Mouse (Mus musculus) midbrain, embryonic 11.5 days (tissue): ENCODE results near the gene C2cd4b. TPM values are rescaled to one million over a fixed set of nuclear protein-coding genes. Genes with fewer than 3 reads are reported as not detected.

Source experiments
- ATAC-seq: fragments of 200-750 bp; cut with Nextera tagmentation; 2 replicates; pipeline ENCODE4 v1.8.0; 2017; ENCODE audit warnings: moderate TSS enrichment, moderate library complexity; ENCODE audit not compliant: low FRiP score
- DNase-seq: peaks from one replicate; pipeline ENCODE4 v3.0.0; 2015; ENCODE audit warnings: low spot score; ENCODE audit errors: missing footprints
- H3K27ac ChIP-seq: fragments of 300-500 bp; sonication (generic); 2 replicates; pipeline ENCODE4 v1.5.1; 2014; ENCODE audit warnings: low read depth, low read length
- H3K27me3 ChIP-seq: fragments of 300-500 bp; sonication (generic); 2 replicates; pipeline ENCODE4 v1.6.1; 2014; ENCODE audit warnings: mild to moderate bottlenecking, low read length, moderate library complexity, mixed read lengths; ENCODE audit not compliant: control insufficient read depth, insufficient read depth
- H3K36me3 ChIP-seq: fragments of 300-500 bp; sonication (generic); 2 replicates; pipeline ENCODE4 v1.6.1; 2014; ENCODE audit warnings: mild to moderate bottlenecking, low read length, moderate library complexity, mixed read lengths; ENCODE audit not compliant: control insufficient read depth, insufficient read depth
- H3K4me1 ChIP-seq: fragments of 300-500 bp; sonication (generic); 2 replicates; pipeline ENCODE4 v1.6.1; 2014; ENCODE audit warnings: low read length; ENCODE audit not compliant: control insufficient read depth, insufficient read depth
- H3K4me2 ChIP-seq: fragments of 300-500 bp; sonication (generic); 2 replicates; pipeline ENCODE4 v1.6.1; 2014; ENCODE audit warnings: mild to moderate bottlenecking, moderate library complexity
- H3K4me3 ChIP-seq: fragments of 300-500 bp; sonication (generic); 2 replicates; pipeline ENCODE4 v1.5.1; 2014; ENCODE audit warnings: low read depth, low read length
- H3K9ac ChIP-seq: fragments of 300-500 bp; sonication (generic); 2 replicates; pipeline ENCODE4 v1.6.1; 2014; ENCODE audit warnings: low read length
- H3K9me3 ChIP-seq: fragments of 300-500 bp; sonication (generic); 2 replicates; pipeline ENCODE4 v1.6.1; 2016; ENCODE audit warnings: low read length; ENCODE audit not compliant: control insufficient read depth
- WGBS: fragments of 180-500 bp; shearing (Covaris S2); extraction: QIAGEN DNeasy Blood & Tissue Kit; methylation state at CpG from one replicate; pipeline ENCODE4 v1.1.7; 2014; 5-methylcytosine and 5-hydroxymethylcytosine counted together
- polyA plus RNA-seq: library from polyadenylated mRNA; unstranded; fragments of >200 nt; fragmentation: Nextera tagmentation; extraction: Ambion mirVana; gene quantifications from 2 replicates; pipeline ENCODE4 v1.2.1, GENCODE M21; 2014

The C2cd4b gene
- not detected in 2 replicates for polyA plus RNA-seq

DNA sequence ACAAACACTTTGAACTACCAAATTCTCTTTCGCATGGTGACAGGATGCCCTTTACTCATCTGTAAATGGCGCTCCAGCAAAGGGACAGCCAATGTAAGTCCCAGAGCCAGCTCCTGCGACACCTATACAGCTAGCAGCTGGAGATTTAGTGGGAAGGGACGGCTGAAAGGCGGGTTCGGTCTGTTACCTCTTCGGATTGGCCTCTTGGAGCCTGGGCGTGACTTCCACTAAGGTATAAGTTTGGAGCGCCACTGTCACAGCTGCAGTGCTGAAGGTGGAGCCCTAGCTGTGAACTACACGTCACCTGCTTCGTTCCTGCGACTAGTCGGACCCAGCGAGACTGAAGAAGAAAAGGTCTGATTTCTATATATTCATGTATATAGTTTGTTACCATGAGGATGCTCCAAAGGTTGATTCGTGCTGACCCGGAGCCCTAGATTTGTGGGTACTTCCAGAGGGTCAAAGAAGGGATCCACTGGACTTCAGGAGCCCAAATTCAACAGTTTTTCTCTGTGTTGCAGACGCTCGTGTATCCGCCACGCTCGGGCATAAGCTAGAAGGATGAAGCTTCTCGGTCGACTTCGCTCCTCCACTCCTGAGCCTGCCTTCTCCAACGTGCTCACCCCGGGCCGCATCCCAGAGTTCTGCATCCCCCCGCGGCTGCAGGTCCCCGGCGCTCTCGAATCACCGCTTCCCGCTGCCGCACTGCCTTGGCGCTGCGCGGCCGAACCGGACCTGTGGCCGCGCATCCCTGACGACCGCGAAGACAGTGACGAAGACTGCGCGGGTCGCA is at the start of gene C2cd4b:
C2cd4b (plus strand) TSS at position 275 of the 793 bp plus-strand sequence.
- no peaks in the 10 kb centered on the region for H3K9me3 ChIP-seq
- peak within 1 kb of the TSS; percentile 69 for H3K9ac ChIP-seq
- H3K27me3 ChIP-seq: peaks cover 19% of the 10 kb centered on the region
- H3K4me2 ChIP-seq: peak within 1 kb of the TSS; percentile 92
- no peak for ATAC-seq
- H3K4me1 ChIP-seq: peaks cover 13% of the 10 kb centered on the region
- no peaks in the 10 kb centered on the region for H3K36me3 ChIP-seq
- no peak within 1 kb of the TSS; the same call in 1 of the 2 replicates for H3K27ac ChIP-seq
- WGBS: 2% methylated on average over 49 of the region's 49 CpGs
- peak within 1 kb of the TSS; percentile 61 for H3K4me3 ChIP-seq
- peak; percentile 94 for DNase-seq

GRCm38 (mm10) chr9:67711051-67711877 is 48.0 kb upstream of the C2cd4b start:
- no peak overlapping the region for H3K4me3 ChIP-seq
- H3K4me1 ChIP-seq: no peaks in the 10 kb centered on the region
- no peaks in the 10 kb centered on the region for H3K36me3 ChIP-seq
- peak; percentile 96 for DNase-seq
- no peaks in the 10 kb centered on the region for H3K27me3 ChIP-seq
- no peak overlapping the region for H3K27ac ChIP-seq
- no peak overlapping the region for H3K9ac ChIP-seq
- ATAC-seq: no peak
- 48% methylated on average over 15 of the region's 15 CpGs for WGBS
- H3K9me3 ChIP-seq: no peaks in the 10 kb centered on the region
- no peak overlapping the region for H3K4me2 ChIP-seq

- no peaks in the 10 kb centered on the region for H3K36me3 ChIP-seq
- no peaks in the 10 kb centered on the region for H3K4me1 ChIP-seq
- ATAC-seq (no peak), DNase-seq (no peak)
- H3K4me3 ChIP-seq: no peak overlapping the region
- H3K27me3 ChIP-seq: no peaks in the 10 kb centered on the region
- H3K9ac ChIP-seq: no peak overlapping the region
- no peak overlapping the region for H3K27ac ChIP-seq
- no peak overlapping the region for H3K4me2 ChIP-seq
- 75% methylated on average over 9 of the region's 9 CpGs for WGBS
- H3K9me3 ChIP-seq: no peaks in the 10 kb centered on the region
Measured at GRCm38 (mm10) chr9:67712146-67712545, 47.1 kb upstream of the C2cd4b start.

DNA sequence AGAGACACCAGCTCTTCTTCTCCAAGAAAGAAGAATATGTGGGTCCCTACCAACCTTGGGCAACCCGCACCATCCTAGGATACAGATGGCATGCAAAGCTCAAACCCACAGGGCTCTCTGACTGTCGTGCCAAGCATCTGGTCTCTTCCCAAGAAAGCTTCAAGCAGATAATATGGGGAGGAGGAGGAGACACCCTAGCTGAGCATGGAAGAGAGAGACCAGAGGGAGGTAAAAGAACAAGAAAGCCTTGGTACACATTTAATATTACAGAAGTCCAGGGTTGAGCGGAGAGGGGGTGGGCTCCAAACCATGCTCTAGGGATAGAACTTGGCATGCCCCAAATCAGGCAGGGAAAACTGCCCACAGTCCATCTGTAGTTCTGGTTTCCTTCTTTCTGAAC is 42.2 kb upstream of the C2cd4b start:
- H3K4me1 ChIP-seq: no peaks in the 10 kb centered on the region; the same call in 1 of the 2 replicates
- H3K4me2 ChIP-seq: no peak overlapping the region
- H3K9ac ChIP-seq: no peak overlapping the region
- no peak for DNase-seq
- 96% methylated on average over 3 of the region's 3 CpGs for WGBS
- no peak overlapping the region for H3K4me3 ChIP-seq
- no peaks in the 10 kb centered on the region for H3K9me3 ChIP-seq
- H3K27ac ChIP-seq: no peak overlapping the region
- H3K27me3 ChIP-seq: no peaks in the 10 kb centered on the region
- ATAC-seq: no peak
- no peaks in the 10 kb centered on the region for H3K36me3 ChIP-seq

DNA sequence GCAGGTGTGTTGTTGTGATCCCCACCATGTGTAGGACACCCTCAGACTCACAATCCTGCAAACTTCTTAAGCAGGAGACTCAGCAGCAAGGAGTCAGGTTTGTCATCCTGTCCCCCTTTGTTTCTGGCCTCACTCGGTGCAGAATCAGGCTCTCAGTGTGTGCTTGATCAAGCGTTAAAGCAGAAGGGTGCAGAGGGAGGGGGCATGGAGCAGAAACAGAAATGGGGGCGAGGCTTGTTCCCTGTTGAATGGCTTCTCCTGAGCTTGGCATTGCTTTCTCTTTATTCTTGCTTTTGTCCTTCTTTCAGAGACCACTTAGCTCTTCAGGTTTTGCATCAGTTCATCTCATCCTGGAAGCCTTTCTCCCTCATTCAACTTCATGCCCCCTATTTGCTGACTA is 40.6 kb upstream of the C2cd4b start:
- ATAC-seq (no peak), DNase-seq (no peak)
- H3K9me3 ChIP-seq: no peaks in the 10 kb centered on the region

GRCm38 (mm10) chr9:67720150-67720549 is 39.1 kb upstream of the C2cd4b start:
- H3K27ac ChIP-seq: no peak overlapping the region
- H3K9me3 ChIP-seq: no peaks in the 10 kb centered on the region
- ATAC-seq: no peak
- no peak overlapping the region for H3K4me2 ChIP-seq
- no peaks in the 10 kb centered on the region; the same call in 1 of the 2 replicates for H3K4me1 ChIP-seq
- H3K9ac ChIP-seq: no peak overlapping the region
- 68% methylated on average over 3 of the region's 3 CpGs for WGBS
- no peaks in the 10 kb centered on the region for H3K27me3 ChIP-seq
- H3K4me3 ChIP-seq: no peak overlapping the region
- no peaks in the 10 kb centered on the region for H3K36me3 ChIP-seq
- DNase-seq: no peak

More for the DNA sequence above, 40.6 kb upstream of the C2cd4b start:
- 13% methylated on average over 3 of the region's 3 CpGs for whole genome bisulfite sequencing
- no peak overlapping the region for H3K27ac ChIP-seq
- no peaks in the 10 kb centered on the region for H3K27me3 ChIP-seq
- H3K4me1 ChIP-seq: no peaks in the 10 kb centered on the region; the same call in 1 of the 2 replicates
- H3K9ac ChIP-seq: no peak overlapping the region
- no peaks in the 10 kb centered on the region for H3K36me3 ChIP-seq
- no peak overlapping the region for H3K4me3 ChIP-seq
- H3K4me2 ChIP-seq: no peak overlapping the region

DNA sequence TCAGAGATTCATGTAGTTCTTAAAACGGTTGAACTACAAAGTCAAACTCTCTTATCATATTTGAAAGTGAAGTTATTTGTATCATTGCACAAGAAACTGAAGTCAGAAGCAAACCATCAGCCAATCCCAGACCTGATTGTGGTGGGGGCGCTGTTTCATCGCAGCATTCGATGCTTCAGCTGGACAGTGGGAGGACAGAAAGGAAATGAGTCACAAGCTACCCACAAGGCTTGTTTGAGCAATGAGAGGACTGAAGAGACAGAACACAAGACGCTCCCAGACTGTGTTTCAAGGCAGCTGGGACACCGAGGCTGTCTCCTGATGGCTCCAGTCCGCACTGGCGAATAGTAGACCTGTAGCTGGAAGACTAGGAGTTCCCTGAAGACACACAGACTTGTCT is 36.9 kb upstream of the C2cd4b start:
- 86% methylated on average over 8 of the region's 8 CpGs for WGBS
- no peak for DNase-seq

DNA sequence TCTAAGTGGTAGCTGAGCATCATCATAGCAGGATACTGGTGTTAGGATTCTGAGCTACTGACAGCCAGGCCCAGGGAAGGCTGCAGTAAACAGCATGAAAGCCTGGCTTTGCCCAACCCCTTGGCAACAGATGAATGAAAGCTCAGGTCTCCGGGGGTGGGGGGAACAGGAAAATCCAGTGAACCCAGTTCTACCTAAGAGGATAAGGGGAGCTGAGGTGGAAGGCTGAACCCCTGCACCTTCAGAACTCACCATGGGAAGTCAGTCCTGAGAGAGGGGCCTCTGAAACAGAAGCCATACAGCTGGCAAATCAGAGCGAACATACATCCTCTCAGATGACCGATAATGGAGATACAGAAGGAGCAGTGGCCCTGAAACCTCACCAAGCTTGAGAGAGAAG is 34.0 kb upstream of the C2cd4b start:
- no peaks in the 10 kb centered on the region for H3K27me3 ChIP-seq
- ATAC-seq (no peak), DNase-seq (no peak)
- H3K9ac ChIP-seq: no peak overlapping the region
- H3K4me3 ChIP-seq: no peak overlapping the region
- H3K36me3 ChIP-seq: no peaks in the 10 kb centered on the region
- no peak overlapping the region for H3K4me2 ChIP-seq
- H3K27ac ChIP-seq: no peak overlapping the region
- H3K9me3 ChIP-seq: no peaks in the 10 kb centered on the region
- no peaks in the 10 kb centered on the region for H3K4me1 ChIP-seq
- 68% methylated on average over 3 of the region's 3 CpGs for WGBS

More for the DNA sequence above, 36.9 kb upstream of the C2cd4b start:
- no peak overlapping the region for H3K27ac ChIP-seq
- no peaks in the 10 kb centered on the region for H3K27me3 ChIP-seq
- H3K4me1 ChIP-seq: no peaks in the 10 kb centered on the region; the same call in 1 of the 2 replicates
- no peaks in the 10 kb centered on the region for H3K9me3 ChIP-seq
- H3K4me3 ChIP-seq: no peak overlapping the region
- H3K36me3 ChIP-seq: no peaks in the 10 kb centered on the region
- no peak overlapping the region for H3K9ac ChIP-seq
- no peak overlapping the region for H3K4me2 ChIP-seq
- ATAC-seq: no peak

DNA sequence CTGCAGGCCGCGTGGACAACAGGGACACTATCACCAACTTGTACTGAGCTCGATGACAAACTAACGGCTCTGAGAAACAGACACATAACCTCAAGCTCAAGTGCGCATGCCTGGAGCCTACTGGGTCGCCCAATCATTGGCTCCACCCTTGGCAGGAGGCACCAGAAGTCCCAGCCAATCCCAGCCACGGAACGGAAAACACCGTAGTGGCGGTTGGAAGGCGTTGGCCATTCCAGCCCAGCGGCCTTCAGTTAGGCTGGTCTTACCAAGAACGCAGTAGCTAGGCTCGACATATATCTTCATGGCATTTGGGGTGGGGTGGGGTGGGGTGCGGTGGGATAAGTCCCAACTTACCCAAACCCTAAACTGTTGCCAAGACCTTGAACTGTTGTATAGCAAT is 25.5 kb upstream of the C2cd4b start:
- DNase-seq (no peak), ATAC-seq (no peak)
- 94% methylated on average over 15 of the region's 15 CpGs for WGBS

More for the DNA sequence above, 25.5 kb upstream of the C2cd4b start:
- no peak overlapping the region for H3K4me3 ChIP-seq
- no peak overlapping the region for H3K4me2 ChIP-seq
- no peak overlapping the region for H3K27ac ChIP-seq
- no peaks in the 10 kb centered on the region for H3K36me3 ChIP-seq
- no peaks in the 10 kb centered on the region for H3K9me3 ChIP-seq
- H3K9ac ChIP-seq: no peak overlapping the region
- H3K4me1 ChIP-seq: no peaks in the 10 kb centered on the region
- no peaks in the 10 kb centered on the region for H3K27me3 ChIP-seq
